Mouse (Mus musculus): ENCODE data around the gene Mad1l1. TPM values are rescaled to one million over a fixed set of nuclear protein-coding genes. Genes with fewer than 3 reads are reported as not detected.

Mad1l1 gene
- polyA plus RNA-seq, 1 experiment: 18.3 TPM

DNA sequence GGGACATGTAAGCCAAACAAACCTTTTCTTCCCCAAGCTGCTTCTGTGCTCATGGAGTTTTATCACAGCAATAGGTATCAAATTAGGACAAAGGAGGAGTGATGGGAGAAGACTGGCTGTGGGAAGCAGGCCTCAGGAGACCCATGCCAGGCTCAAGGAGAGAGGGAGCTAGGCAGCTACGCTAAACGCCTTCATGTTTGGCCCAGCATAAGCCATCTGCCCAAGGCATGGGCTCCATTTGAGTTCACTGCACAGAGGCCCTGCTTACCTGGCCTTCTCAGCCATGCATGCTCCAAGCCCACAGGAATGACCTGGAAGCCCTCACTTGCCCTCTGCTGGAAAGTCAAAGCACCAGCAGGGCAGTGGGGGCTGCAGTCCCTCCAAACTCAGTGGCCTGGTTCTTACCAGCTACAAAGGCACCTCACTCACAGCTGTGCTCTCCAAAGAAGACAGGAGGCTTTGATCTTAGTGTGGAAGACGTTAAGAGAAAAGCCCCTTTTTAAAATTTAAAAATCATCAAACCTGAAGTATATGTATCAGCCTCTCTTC lies 206.8 kb downstream of the Mad1l1 start:
- Histone ChIP-seq H3K4me3 (ENCODE audit: extremely low read depth, insufficient read depth, insufficient read length) (no peak overlapping the region), H3K36me3 (ENCODE audit: control insufficient read depth, insufficient read depth, low read length) (no peaks in the 10 kb centered on the region), H3K4me1 (ENCODE audit: control insufficient read depth, insufficient read depth, insufficient read length) (no peaks in the 10 kb centered on the region; the same call in 1 of the 2 replicates), H3K27ac (ENCODE audit: insufficient read depth, low read length) (no peak overlapping the region), H3K27me3 (ENCODE audit: control insufficient read depth, insufficient read depth, low read length) (no peaks in the 10 kb centered on the region)
- TF ChIP-seq CTCF (IDR thresholded peaks at IDR 0.05; ENCODE audit: extremely low read depth, insufficient read depth, insufficient read length, insufficient replicate concordance) (no peak), POLR2A (IDR thresholded peaks at IDR 0.05; ENCODE audit: low read depth, low read length) (no peak)
- DNase-seq (ENCODE audit: low read depth in 1 of 2, low spot score in 2 of 2): no peak
- WGBS: 93% methylated on average over 3 of the region's 3 CpGs

DNA sequence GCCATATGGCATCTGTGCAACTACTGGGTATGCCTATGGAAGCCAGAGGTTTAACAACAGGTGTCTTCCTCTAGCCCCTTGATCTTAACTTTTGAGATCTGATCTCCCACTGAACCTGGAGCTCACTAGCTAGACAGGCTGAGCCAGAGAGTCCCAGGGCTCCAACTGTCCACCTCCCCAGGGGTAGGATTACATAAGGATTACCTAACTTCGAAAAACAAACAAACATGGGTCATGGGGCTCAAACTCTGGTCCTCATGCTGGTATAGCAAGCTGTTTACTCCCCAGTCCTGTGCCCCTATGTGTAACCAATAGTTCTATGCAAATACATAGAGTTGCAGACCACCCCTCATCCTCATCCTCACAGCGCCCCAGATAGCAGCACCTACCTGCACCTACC lies 208.1 kb downstream of the Mad1l1 start:
- H3K27me3 ChIP-seq (ENCODE audit: control insufficient read depth, insufficient read depth, low read length): no peaks in the 10 kb centered on the region
- no peak for TF ChIP-seq CTCF (IDR thresholded peaks at IDR 0.05; ENCODE audit: extremely low read depth, insufficient read depth, insufficient read length, insufficient replicate concordance)
- TF ChIP-seq POLR2A (IDR thresholded peaks at IDR 0.05; ENCODE audit: low read depth, low read length): no peak
- WGBS: 96% methylated on average over 2 of the region's 2 CpGs
- no peaks in the 10 kb centered on the region for H3K36me3 ChIP-seq (ENCODE audit: control insufficient read depth, insufficient read depth, low read length)
- H3K4me1 ChIP-seq (ENCODE audit: control insufficient read depth, insufficient read depth, insufficient read length): no peaks in the 10 kb centered on the region; the same call in 1 of the 2 replicates
- H3K27ac ChIP-seq (ENCODE audit: insufficient read depth, low read length): no peak overlapping the region
- DNase-seq (ENCODE audit: low read depth in 1 of 2, low spot score in 2 of 2): no peak
- H3K4me3 ChIP-seq (ENCODE audit: extremely low read depth, insufficient read depth, insufficient read length): no peak overlapping the region

DNA sequence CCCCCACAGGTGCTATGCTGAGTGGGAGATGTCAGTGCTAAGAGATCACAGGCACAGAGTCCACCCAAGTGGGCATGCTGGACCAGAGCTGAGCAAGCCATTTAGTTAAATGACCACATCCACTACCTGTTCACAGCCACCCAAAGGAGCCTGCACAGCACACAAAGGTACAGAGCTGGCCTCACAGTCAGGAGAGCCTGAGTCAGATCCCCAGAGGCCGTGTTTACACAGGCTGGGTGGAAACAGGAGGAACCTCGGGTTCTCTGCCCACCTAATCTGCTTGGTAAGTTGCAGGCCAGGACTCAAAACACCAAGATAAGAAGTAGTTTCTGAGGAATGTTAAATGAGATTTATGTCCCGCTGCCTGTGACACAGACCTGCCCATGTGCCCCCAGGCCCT lies 211.3 kb downstream of the Mad1l1 start:
- DNase-seq (ENCODE audit: low read depth in 1 of 2, low spot score in 2 of 2): no peak
- no peaks in the 10 kb centered on the region for H3K4me1 ChIP-seq (ENCODE audit: control insufficient read depth, insufficient read depth, insufficient read length)
- 70% methylated on average over 3 of the region's 3 CpGs for WGBS
- no peak overlapping the region for H3K4me3 ChIP-seq (ENCODE audit: extremely low read depth, insufficient read depth, insufficient read length)
- H3K27ac ChIP-seq (ENCODE audit: insufficient read depth, low read length): no peak overlapping the region
- no peaks in the 10 kb centered on the region for H3K27me3 ChIP-seq (ENCODE audit: control insufficient read depth, insufficient read depth, low read length)
- no peak for TF ChIP-seq CTCF (IDR thresholded peaks at IDR 0.05; ENCODE audit: extremely low read depth, insufficient read depth, insufficient read length, insufficient replicate concordance)
- no peak for TF ChIP-seq POLR2A (IDR thresholded peaks at IDR 0.05; ENCODE audit: low read depth, low read length)
- peaks cover 3% of the 10 kb centered on the region; the same call in 1 of the 2 replicates for H3K36me3 ChIP-seq (ENCODE audit: control insufficient read depth, insufficient read depth, low read length)

DNA sequence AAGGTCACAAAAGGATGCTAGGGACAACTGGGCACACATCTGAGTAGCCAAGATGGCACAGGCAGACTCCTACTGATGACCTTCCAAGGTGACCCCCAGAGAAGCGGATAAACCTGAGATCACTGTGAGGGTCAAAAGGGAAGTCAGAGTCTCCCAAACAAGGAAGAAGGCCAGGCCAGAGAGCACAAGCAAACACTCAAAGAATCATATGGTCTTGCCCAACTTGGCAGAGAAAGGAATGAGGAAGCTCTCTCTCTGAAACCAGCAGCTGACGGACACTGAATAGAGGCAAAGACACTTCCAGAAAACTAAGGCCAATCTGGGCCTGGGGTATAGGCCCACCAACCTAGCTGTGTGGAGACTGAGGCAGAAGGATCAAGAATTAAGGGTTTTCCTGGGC lies 213.4 kb downstream of the Mad1l1 start:
- Histone ChIP-seq H3K4me3 (ENCODE audit: extremely low read depth, insufficient read depth, insufficient read length) (no peak overlapping the region), H3K27ac (ENCODE audit: insufficient read depth, low read length) (no peak overlapping the region), H3K27me3 (ENCODE audit: control insufficient read depth, insufficient read depth, low read length) (no peaks in the 10 kb centered on the region), H3K36me3 (ENCODE audit: control insufficient read depth, insufficient read depth, low read length) (peaks cover 3% of the 10 kb centered on the region; the same call in 1 of the 2 replicates), H3K4me1 (ENCODE audit: control insufficient read depth, insufficient read depth, insufficient read length) (no peaks in the 10 kb centered on the region)
- 87% methylated on average over 2 of the region's 2 CpGs for WGBS
- TF ChIP-seq POLR2A (IDR thresholded peaks at IDR 0.05; ENCODE audit: low read depth, low read length) (no peak), CTCF (IDR thresholded peaks at IDR 0.05; ENCODE audit: extremely low read depth, insufficient read depth, insufficient read length, insufficient replicate concordance) (no peak)
- DNase-seq (ENCODE audit: low read depth in 1 of 2, low spot score in 2 of 2): no peak

DNA sequence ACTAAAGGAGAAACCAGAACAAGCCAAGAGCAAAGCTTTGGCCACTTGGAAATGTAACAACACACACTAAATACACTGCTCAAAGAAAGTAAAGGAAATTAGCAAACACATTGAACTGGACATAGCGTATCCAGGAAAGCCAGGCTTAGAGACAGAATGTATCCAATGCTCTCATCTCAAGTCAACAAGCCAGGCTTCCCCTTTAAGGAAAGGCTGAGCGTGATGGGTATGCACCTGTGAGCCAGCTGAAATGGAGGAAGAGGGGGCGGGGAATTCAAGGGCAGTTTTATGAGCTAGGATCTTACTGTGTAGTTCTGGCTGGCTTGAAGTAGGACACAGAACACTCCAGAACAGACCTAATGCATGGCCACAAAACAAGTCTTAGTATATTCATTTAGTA lies 215.3 kb downstream of the Mad1l1 start:
- WGBS: 91% methylated on average over 3 of the region's 3 CpGs
- Histone ChIP-seq H3K36me3 (ENCODE audit: control insufficient read depth, insufficient read depth, low read length) (peaks cover 3% of the 10 kb centered on the region; the same call in 1 of the 2 replicates), H3K4me1 (ENCODE audit: control insufficient read depth, insufficient read depth, insufficient read length) (no peaks in the 10 kb centered on the region), H3K27me3 (ENCODE audit: control insufficient read depth, insufficient read depth, low read length) (no peaks in the 10 kb centered on the region), H3K27ac (ENCODE audit: insufficient read depth, low read length) (no peak overlapping the region), H3K4me3 (ENCODE audit: extremely low read depth, insufficient read depth, insufficient read length) (no peak overlapping the region)
- TF ChIP-seq POLR2A (IDR thresholded peaks at IDR 0.05; ENCODE audit: low read depth, low read length) (no peak), CTCF (IDR thresholded peaks at IDR 0.05; ENCODE audit: extremely low read depth, insufficient read depth, insufficient read length, insufficient replicate concordance) (no peak)
- no peak for DNase-seq (ENCODE audit: low read depth in 1 of 2, low spot score in 2 of 2)

DNA sequence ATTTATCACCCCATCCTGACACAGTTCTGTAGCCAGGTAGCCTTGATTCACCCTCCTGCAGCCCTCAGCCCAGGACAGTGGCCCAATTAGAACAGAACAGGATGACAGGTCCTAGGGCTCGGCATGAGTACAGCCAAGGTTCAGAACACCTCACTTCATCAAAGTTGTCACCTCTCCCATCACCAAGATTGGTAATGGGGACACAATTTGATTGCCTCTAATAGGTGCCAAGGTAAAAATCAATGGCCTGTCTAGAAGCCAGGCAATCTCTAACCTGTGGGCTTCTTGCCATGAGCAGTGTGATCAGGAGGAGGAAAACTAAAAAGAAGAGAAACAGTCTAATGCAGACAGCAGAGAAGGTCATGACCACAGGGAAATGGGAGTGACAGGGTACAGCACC lies 216.5 kb downstream of the Mad1l1 start:
- H3K27me3 ChIP-seq (ENCODE audit: control insufficient read depth, insufficient read depth, low read length): no peaks in the 10 kb centered on the region
- TF ChIP-seq CTCF (IDR thresholded peaks at IDR 0.05; ENCODE audit: extremely low read depth, insufficient read depth, insufficient read length, insufficient replicate concordance) (no peak), POLR2A (IDR thresholded peaks at IDR 0.05; ENCODE audit: low read depth, low read length) (no peak)
- peaks cover 3% of the 10 kb centered on the region; the same call in 1 of the 2 replicates for H3K36me3 ChIP-seq (ENCODE audit: control insufficient read depth, insufficient read depth, low read length)
- no peak overlapping the region for H3K27ac ChIP-seq (ENCODE audit: insufficient read depth, low read length)
- WGBS: 92% methylated on average over 1 of the region's 1 CpGs
- DNase-seq (ENCODE audit: low read depth in 1 of 2, low spot score in 2 of 2): no peak
- no peaks in the 10 kb centered on the region for H3K4me1 ChIP-seq (ENCODE audit: control insufficient read depth, insufficient read depth, insufficient read length)
- H3K4me3 ChIP-seq (ENCODE audit: extremely low read depth, insufficient read depth, insufficient read length): no peak overlapping the region

DNA sequence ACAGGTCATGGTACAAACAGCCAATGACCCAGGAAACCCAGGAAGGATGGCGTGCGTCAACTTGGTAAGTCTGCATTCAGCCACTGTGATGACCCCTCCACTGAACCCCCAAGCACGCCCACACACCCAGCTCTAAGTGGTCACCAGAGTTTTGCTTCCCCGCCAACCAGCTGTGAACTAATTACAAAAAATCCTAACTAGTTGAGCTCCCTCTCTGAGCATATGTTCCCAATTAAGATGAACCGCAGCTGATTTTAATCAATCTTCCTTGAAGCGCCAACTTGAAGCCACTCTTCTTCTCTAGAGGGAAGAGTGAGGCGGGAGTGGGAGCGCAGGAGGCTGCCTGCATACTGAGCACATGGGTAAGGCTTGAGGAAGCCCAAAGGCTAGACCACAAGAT lies 218.6 kb downstream of the Mad1l1 start:
- no peaks in the 10 kb centered on the region for H3K4me1 ChIP-seq (ENCODE audit: control insufficient read depth, insufficient read depth, insufficient read length)
- TF ChIP-seq CTCF (IDR thresholded peaks at IDR 0.05; ENCODE audit: extremely low read depth, insufficient read depth, insufficient read length, insufficient replicate concordance): no peak
- no peak for TF ChIP-seq POLR2A (IDR thresholded peaks at IDR 0.05; ENCODE audit: low read depth, low read length)
- no peak for DNase-seq (ENCODE audit: low read depth in 1 of 2, low spot score in 2 of 2)
- no peak overlapping the region for H3K27ac ChIP-seq (ENCODE audit: insufficient read depth, low read length)
- WGBS: 95% methylated on average over 8 of the region's 8 CpGs
- H3K4me3 ChIP-seq (ENCODE audit: extremely low read depth, insufficient read depth, insufficient read length): no peak overlapping the region
- no peaks in the 10 kb centered on the region for H3K27me3 ChIP-seq (ENCODE audit: control insufficient read depth, insufficient read depth, low read length)
- peaks cover 3% of the 10 kb centered on the region; the same call in 1 of the 2 replicates for H3K36me3 ChIP-seq (ENCODE audit: control insufficient read depth, insufficient read depth, low read length)

All from spleen, adult 2 months (tissue).